Mouse (Mus musculus) forebrain, embryonic 15.5 days (tissue): ENCODE data around the gene Dnajb12. TPM values are rescaled to one million over a fixed set of nuclear protein-coding genes. Genes with fewer than 3 reads are reported as not detected.

Experiments used
- ATAC-seq: fragments of 200-750 bp; cut with Nextera tagmentation; replicated peaks from 2 replicates; pipeline ENCODE4 v1.8.0; 2017; ENCODE audit warnings: mild to moderate bottlenecking, moderate TSS enrichment, moderate library complexity
- H3K27ac ChIP-seq: fragments of 300-500 bp; sonication (generic); replicated peaks from 2 replicates; pipeline ENCODE4 v1.5.1; 2015; ENCODE audit warnings: mild to moderate bottlenecking, inconsistent platforms
- H3K27me3 ChIP-seq: fragments of 300-500 bp; sonication (generic); 2 replicates; pipeline ENCODE4 v1.6.1; 2015; ENCODE audit warnings: inconsistent platforms
- H3K36me3 ChIP-seq: fragments of 300-500 bp; sonication (generic); 2 replicates; pipeline ENCODE4 v1.6.1; 2015; ENCODE audit warnings: mild to moderate bottlenecking, inconsistent platforms
- H3K4me1 ChIP-seq: fragments of 300-500 bp; sonication (generic); 2 replicates; pipeline ENCODE4 v1.6.1; 2015; ENCODE audit warnings: inconsistent platforms
- H3K4me2 ChIP-seq: fragments of 300-500 bp; sonication (generic); replicated peaks from 2 replicates; pipeline ENCODE4 v1.6.1; 2015; ENCODE audit warnings: mild to moderate bottlenecking, inconsistent platforms
- H3K4me3 ChIP-seq: fragments of 300-500 bp; sonication (generic); 2 replicates; pipeline ENCODE4 v1.5.1; 2015; ENCODE audit warnings: mild to moderate bottlenecking, inconsistent platforms
- H3K9ac ChIP-seq: fragments of 300-500 bp; sonication (generic); replicated peaks from 2 replicates; pipeline ENCODE4 v1.6.1; 2015; ENCODE audit warnings: mild to moderate bottlenecking, inconsistent platforms
- H3K9me3 ChIP-seq: fragments of 300-500 bp; sonication (generic); 2 replicates; pipeline ENCODE4 v1.6.1; 2016; ENCODE audit warnings: inconsistent platforms
- WGBS: fragments of 180-500 bp; shearing (Covaris S2); methylation state at CpG from one replicate; pipeline ENCODE4 v1.1.7; 2015; ENCODE audit warnings: mixed read lengths; 5-methylcytosine and 5-hydroxymethylcytosine counted together
- polyA plus RNA-seq: library from polyadenylated mRNA; unstranded; fragments of >200 nt; fragmentation: Nextera tagmentation; extraction: Ambion mirVana; gene quantifications from 2 replicates; pipeline ENCODE4 v1.2.1, GENCODE M21; 2015

Dnajb12 gene
- polyA plus RNA-seq, 1 experiment from 2014 or later = 17.5 TPM

- Histone ChIP-seq H3K4me1 (peaks cover 9% of the 10 kb centered on the region; the same call in 1 of the 2 replicates), H3K9me3 (no peaks in the 10 kb centered on the region), H3K27me3 (no peaks in the 10 kb centered on the region), H3K4me2 (no peak overlapping the region), H3K27ac (no peak overlapping the region), H3K36me3 (peaks cover 23% of the 10 kb centered on the region), H3K4me3 (no peak overlapping the region), H3K9ac (no peak overlapping the region)
- WGBS = 76% methylated on average over 15 of the region's 15 CpGs
- ATAC-seq = no peak
Measured at GRCm38 (mm10) chr10:59889953-59890751, 10.8 kb downstream of the Dnajb12 start.

GRCm38 (mm10) chr10:59892977-59893376, 13.6 kb downstream of the Dnajb12 start:
- H3K4me1 ChIP-seq = peaks cover 31% of the 10 kb centered on the region
- ATAC-seq = peak; percentile 29
- H3K9me3 ChIP-seq = no peaks in the 10 kb centered on the region
- WGBS = 19% methylated on average over 6 of the region's 6 CpGs
- no peaks in the 10 kb centered on the region for H3K27me3 ChIP-seq
- H3K4me3 ChIP-seq = no peak overlapping the region
- peaks cover 33% of the 10 kb centered on the region for H3K36me3 ChIP-seq
- peak overlapping the region; percentile 56 for H3K27ac ChIP-seq
- no peak overlapping the region for H3K4me2 ChIP-seq
- H3K9ac ChIP-seq = no peak overlapping the region

- no peak overlapping the region for H3K4me2 ChIP-seq
- no peaks in the 10 kb centered on the region for H3K9me3 ChIP-seq
- no peak for ATAC-seq
- H3K36me3 ChIP-seq = peaks cover 33% of the 10 kb centered on the region
- H3K27me3 ChIP-seq = no peaks in the 10 kb centered on the region
- H3K9ac ChIP-seq = no peak overlapping the region
- H3K4me3 ChIP-seq = no peak overlapping the region
- WGBS = 80% methylated on average over 25 of the region's 25 CpGs
- H3K27ac ChIP-seq = peak overlapping the region; percentile 56
- H3K4me1 ChIP-seq = peaks cover 46% of the 10 kb centered on the region
Measured at GRCm38 (mm10) chr10:59894251-59895160, 15.2 kb downstream of the Dnajb12 start.

- H3K27ac ChIP-seq = peak overlapping the region; percentile 99
- WGBS = 92% methylated on average over 17 of the region's 17 CpGs
- H3K36me3 ChIP-seq = peaks cover 32% of the 10 kb centered on the region
- H3K9me3 ChIP-seq = no peaks in the 10 kb centered on the region
- H3K27me3 ChIP-seq = no peaks in the 10 kb centered on the region
- peaks cover 57% of the 10 kb centered on the region for H3K4me1 ChIP-seq
- no peak for ATAC-seq
- H3K4me3 ChIP-seq = no peak overlapping the region
- H3K9ac ChIP-seq = no peak overlapping the region
- no peak overlapping the region for H3K4me2 ChIP-seq
Measured at GRCm38 (mm10) chr10:59895460-59896186, 16.3 kb downstream of the Dnajb12 start.

- no peaks in the 10 kb centered on the region for H3K9me3 ChIP-seq
- 92% methylated on average over 4 of the region's 4 CpGs for WGBS
- H3K36me3 ChIP-seq = peaks cover 29% of the 10 kb centered on the region
- H3K4me1 ChIP-seq = peaks cover 63% of the 10 kb centered on the region
- no peak overlapping the region for H3K4me2 ChIP-seq
- no peak overlapping the region for H3K4me3 ChIP-seq
- H3K27ac ChIP-seq = peak overlapping the region; percentile 99
- H3K27me3 ChIP-seq = no peaks in the 10 kb centered on the region
- no peak for ATAC-seq
- no peak overlapping the region for H3K9ac ChIP-seq
Measured at GRCm38 (mm10) chr10:59896211-59896610, 16.9 kb downstream of the Dnajb12 start.

- H3K9ac ChIP-seq = peak overlapping the region; percentile 9; the same call in 1 of the 2 replicates
- H3K27me3 ChIP-seq = no peaks in the 10 kb centered on the region
- peak overlapping the region; percentile 32 for H3K4me2 ChIP-seq
- H3K4me3 ChIP-seq = no peak overlapping the region
- ATAC-seq = peak; percentile 9
- H3K27ac ChIP-seq = peak overlapping the region; percentile 99
- H3K4me1 ChIP-seq = peaks cover 69% of the 10 kb centered on the region
- H3K9me3 ChIP-seq = no peaks in the 10 kb centered on the region
- peaks cover 23% of the 10 kb centered on the region; the same call in 1 of the 2 replicates for H3K36me3 ChIP-seq
- 19% methylated on average over 3 of the region's 3 CpGs for WGBS
Measured at GRCm38 (mm10) chr10:59896911-59897331, 17.6 kb downstream of the Dnajb12 start.

GRCm38 (mm10) chr10:59897511-59897910, 18.2 kb downstream of the Dnajb12 start:
- H3K4me3 ChIP-seq = no peak overlapping the region
- H3K9ac ChIP-seq = peak overlapping the region; percentile 9; the same call in 1 of the 2 replicates

GRCm38 (mm10) chr10:59898180-59898778, 18.9 kb downstream of the Dnajb12 start:
- Histone ChIP-seq H3K9me3 (no peaks in the 10 kb centered on the region), H3K4me1 (peaks cover 73% of the 10 kb centered on the region), H3K9ac (0 out of 2 replicates have a peak overlapping the region, but pooled peaks have one; percentile 3), H3K36me3 (peaks cover 14% of the 10 kb centered on the region; the same call in 1 of the 2 replicates), H3K27me3 (no peaks in the 10 kb centered on the region), H3K4me3 (no peak overlapping the region), H3K4me2 (no peak overlapping the region), H3K27ac (peak overlapping the region; percentile 99)
- WGBS = 41% methylated on average over 9 of the region's 9 CpGs
- ATAC-seq = no peak

More at GRCm38 (mm10) chr10:59897511-59897910, 18.2 kb downstream of the Dnajb12 start:
- peak overlapping the region; percentile 99 for H3K27ac ChIP-seq
- H3K27me3 ChIP-seq = no peaks in the 10 kb centered on the region
- peaks cover 72% of the 10 kb centered on the region for H3K4me1 ChIP-seq
- peak overlapping the region; percentile 32 for H3K4me2 ChIP-seq
- no peaks in the 10 kb centered on the region for H3K9me3 ChIP-seq
- peak; percentile 31 for ATAC-seq
- 3% methylated on average over 5 of the region's 5 CpGs for WGBS
- H3K36me3 ChIP-seq = peaks cover 18% of the 10 kb centered on the region; the same call in 1 of the 2 replicates

GRCm38 (mm10) chr10:59898935-59899334, 19.6 kb downstream of the Dnajb12 start:
- H3K4me1 ChIP-seq = peaks cover 72% of the 10 kb centered on the region
- peak overlapping the region; percentile 48 for H3K9ac ChIP-seq
- H3K27me3 ChIP-seq = no peaks in the 10 kb centered on the region
- no peak for ATAC-seq
- no peaks in the 10 kb centered on the region for H3K9me3 ChIP-seq
- no peak overlapping the region for H3K4me3 ChIP-seq
- 18% methylated on average over 2 of the region's 2 CpGs for WGBS
- H3K36me3 ChIP-seq = peaks cover 14% of the 10 kb centered on the region; the same call in 1 of the 2 replicates
- H3K4me2 ChIP-seq = no peak overlapping the region
- H3K27ac ChIP-seq = peak overlapping the region; percentile 99

- 6% methylated on average over 21 of the region's 21 CpGs for WGBS
- peak; percentile 94 for ATAC-seq
- Histone ChIP-seq H3K36me3 (peaks cover 11% of the 10 kb centered on the region; the same call in 1 of the 2 replicates), H3K9me3 (no peaks in the 10 kb centered on the region), H3K27ac (peak overlapping the region; percentile 99), H3K4me2 (peak overlapping the region; percentile 30), H3K27me3 (no peaks in the 10 kb centered on the region), H3K9ac (peak overlapping the region; percentile 48), H3K4me3 (no peak overlapping the region), H3K4me1 (peaks cover 71% of the 10 kb centered on the region)
Measured at GRCm38 (mm10) chr10:59899341-59900173, 20.2 kb downstream of the Dnajb12 start.
